Mouse (Mus musculus) MEL (cell line): ENCODE data around the gene Prmt1. TPM values are rescaled to one million over a fixed set of nuclear protein-coding genes. Genes with fewer than 3 reads are reported as not detected.
"Not testable (repeated sequence)": the region's sequence is repeated elsewhere in the genome, so short reads cannot be mapped to it uniquely, and the experiment has no call there.

Experiments
- DNase-seq: peaks from one replicate; pipeline ENCODE4 v3.0.0; 2011; ENCODE audit warnings: low read depth, low spot score
- H3K27ac ChIP-seq: 2 replicates; pipeline ENCODE4 v1.5.1; 2012; ENCODE audit warnings: low read depth, mild to moderate bottlenecking, control low read depth, low read length, moderate library complexity; ENCODE audit not compliant: control insufficient read depth
- H3K27me3 ChIP-seq, 2 experiments: fragments of 150-350 bp in 1 of 2; sonication (generic) in 1 of 2; 2 replicates each; pipeline ENCODE4 v1.6.1; 2012; ENCODE audit warnings: low read length in 2 of 2, mild to moderate bottlenecking in 2 of 2, improper control_type of control experiment in 1 of 2, moderate library complexity in 1 of 2; ENCODE audit not compliant: insufficient read depth in 2 of 2, control insufficient read depth in 1 of 2
- H3K36me3 ChIP-seq, 2 experiments: 2 replicates each; pipeline ENCODE4 v1.6.1; 2012 to 2014; ENCODE audit warnings: low read length in 2 of 2, improper control_type of control experiment in 1 of 2, inconsistent platforms in 1 of 2, mild to moderate bottlenecking in 1 of 2; ENCODE audit not compliant: insufficient read depth in 2 of 2, control insufficient read depth in 1 of 2
- H3K4me1 ChIP-seq, 2 experiments: fragments of 150-350 bp in 1 of 2; sonication (generic) in 1 of 2; 2 replicates each; pipeline ENCODE4 v1.6.1; 2012; ENCODE audit warnings: low read length in 2 of 2, improper control_type of control experiment in 1 of 2, mild to moderate bottlenecking in 1 of 2; ENCODE audit not compliant: insufficient read depth in 2 of 2, control insufficient read depth in 1 of 2
- H3K4me3 ChIP-seq, 2 experiments: fragments of 150-350 bp in 1 of 2; sonication (generic) in 1 of 2; 2 replicates each; pipeline ENCODE4 v1.5.1; 2012; ENCODE audit warnings: low read depth in 2 of 2, low read length in 2 of 2, mild to moderate bottlenecking in 2 of 2, moderate library complexity in 2 of 2, control low read depth in 1 of 2, improper control_type of control experiment in 1 of 2; ENCODE audit not compliant: control insufficient read depth in 1 of 2, insufficient read depth in 1 of 2
- H3K79me2 ChIP-seq: 2 replicates; pipeline ENCODE4 v1.6.1; 2012; ENCODE audit warnings: mild to moderate bottlenecking, low read length, moderate library complexity; ENCODE audit not compliant: control insufficient read depth, poor library complexity, insufficient read depth
- H3K9ac ChIP-seq: 2 replicates; pipeline ENCODE4 v1.6.1; 2012; ENCODE audit warnings: low read depth, mild to moderate bottlenecking, control low read depth, low read length, moderate library complexity; ENCODE audit not compliant: control insufficient read depth, poor library complexity, severe bottlenecking
- H3K9me3 ChIP-seq: fragments of 150-350 bp; sonication (generic); replicated peaks from 2 replicates; pipeline ENCODE4 v1.6.1; 2012; ENCODE audit warnings: mild to moderate bottlenecking, low read length, improper control_type of control experiment, moderate library complexity; ENCODE audit not compliant: insufficient read depth
- BHLHE40 ChIP-seq: IDR thresholded peaks from 2 replicates; pipeline ENCODE4 v1.6.1; 2012; ENCODE audit warnings: low read depth, mild to moderate bottlenecking, inconsistent platforms, low read length, improper control_type of control experiment, borderline replicate concordance
- CTCF ChIP-seq, 3 experiments: IDR thresholded peaks in 2 of 3; conservative IDR thresholded peaks in 1 of 3; 2 replicates each; pipeline ENCODE4 v1.5.1; 2011 to 2012; ENCODE audit warnings: low read length in 3 of 3, low read depth in 2 of 3, mild to moderate bottlenecking in 2 of 3, improper control_type of control experiment in 1 of 3, inconsistent platforms in 1 of 3, mixed read lengths in 1 of 3, moderate library complexity in 1 of 3; ENCODE audit not compliant: control insufficient read depth in 1 of 3, insufficient read depth in 1 of 3, poor library complexity in 1 of 3, severe bottlenecking in 1 of 3
- ELF1 ChIP-seq: IDR thresholded peaks from 2 replicates; pipeline ENCODE4 v1.6.1; 2014; ENCODE audit warnings: low read depth, mild to moderate bottlenecking, inconsistent platforms, low read length, improper control_type of control experiment, moderate library complexity
- GATA1 ChIP-seq: IDR thresholded peaks from 2 replicates; pipeline ENCODE4 v1.6.1; 2011; ENCODE audit warnings: low read depth, low read length, improper control_type of control experiment
- KAT2A ChIP-seq: conservative IDR thresholded peaks from 2 replicates; pipeline ENCODE4 v1.6.1; 2012; ENCODE audit warnings: low read depth, low read length, improper control_type of control experiment, inconsistent platforms
- MAFK ChIP-seq: IDR thresholded peaks from 2 replicates; pipeline ENCODE4 v1.6.1; 2011; ENCODE audit warnings: low read depth, mild to moderate bottlenecking, low read length, improper control_type of control experiment, borderline replicate concordance
- POLR2A ChIP-seq, 2 experiments: IDR thresholded peaks; 2 replicates each; pipeline ENCODE4 v1.6.1; 2011 to 2012; ENCODE audit warnings: low read length in 2 of 2, mild to moderate bottlenecking in 2 of 2, control low read depth in 1 of 2, improper control_type of control experiment in 1 of 2, low read depth in 1 of 2, moderate library complexity in 1 of 2; ENCODE audit not compliant: control insufficient read depth in 1 of 2, insufficient read depth in 1 of 2, poor library complexity in 1 of 2
- RCOR1 ChIP-seq: IDR thresholded peaks from 2 replicates; pipeline ENCODE4 v1.6.1; 2012; ENCODE audit warnings: low read depth, mild to moderate bottlenecking, inconsistent platforms, low read length, improper control_type of control experiment
- SIN3A ChIP-seq: IDR thresholded peaks from 2 replicates; pipeline ENCODE4 v1.6.1; 2012; ENCODE audit warnings: low read length, improper control_type of control experiment, inconsistent platforms
- SMC3 ChIP-seq: IDR thresholded peaks from 2 replicates; pipeline ENCODE4 v1.6.1; 2011; ENCODE audit warnings: low read depth, low read length, improper control_type of control experiment
- TAL1 ChIP-seq: IDR thresholded peaks from 2 replicates; pipeline ENCODE4 v1.6.1; 2012; ENCODE audit warnings: mild to moderate bottlenecking, inconsistent platforms, low read length, moderate library complexity, mixed read lengths
- TBP ChIP-seq: IDR thresholded peaks from 2 replicates; pipeline ENCODE4 v1.8.0; 2011; ENCODE audit warnings: low read depth, low read length, improper control_type of control experiment
- USF2 ChIP-seq, 2 experiments: IDR thresholded peaks; 2 replicates each; pipeline ENCODE4 v1.6.1; 2011 to 2012; ENCODE audit warnings: improper control_type of control experiment in 2 of 2, low read length in 2 of 2, borderline replicate concordance in 1 of 2, inconsistent platforms in 1 of 2, low read depth in 1 of 2, mild to moderate bottlenecking in 1 of 2; ENCODE audit not compliant: insufficient read depth in 1 of 2
- ZNF384 ChIP-seq: IDR thresholded peaks from 2 replicates; pipeline ENCODE4 v1.6.1; 2012; ENCODE audit warnings: low read depth, mild to moderate bottlenecking, inconsistent platforms, low read length, improper control_type of control experiment
- polyA plus RNA-seq, 2 experiments: library from polyadenylated mRNA; stranded (reverse) in 1 of 2; unstranded in 1 of 2; fragments of >175 nt in 1 of 2; fragments of >200 nt in 1 of 2; gene quantifications; 2 replicates each; pipeline versions ENCODE4 v1.2.1 to v1.2.4; 2012; ENCODE audit warnings: low replicate concordance in 2 of 2, low read depth in 1 of 2; ENCODE audit not compliant: insufficient read length in 2 of 2, insufficient read depth in 1 of 2, missing spikeins in 1 of 2
- total RNA-seq: library from RNA; depleted of rRNA; stranded (reverse); fragments of 300-350 nt; gene quantifications from 2 replicates; pipeline ENCODE4 v1.2.3, GENCODE M21; 2012

The Prmt1 gene
- total and polyA plus RNA-seq, 3 experiments: 254 to 715 (median 317) TPM

- no peak overlapping the region for H3K27ac ChIP-seq
- H3K4me1 ChIP-seq: no peaks in the 10 kb centered on the region
- H3K79me2 ChIP-seq: no peaks in the 10 kb centered on the region
- H3K36me3 ChIP-seq: no peaks in the 10 kb centered on the region; a peak in 1 of 4 replicates
- H3K4me3 ChIP-seq: no peak overlapping the region
- TF ChIP-seq BHLHE40 (no peak), CTCF (IDR thresholded peaks at IDR 0.05 in 2 of 3, conservative IDR thresholded peaks at IDR 0.05 in 1 of 3; ENCODE audit: control insufficient read depth in 1 of 3, insufficient read depth in 1 of 3, low read depth in 2 of 3, low read length in 3 of 3, poor library complexity in 1 of 3, severe bottlenecking in 1 of 3) (no peak), MAFK (no peak), GATA1 (no peak), SMC3 (no peak), TAL1 (no peak)
- no peak overlapping the region for H3K9ac ChIP-seq
- no peaks in the 10 kb centered on the region for H3K27me3 ChIP-seq
- no peaks in the 10 kb centered on the region for H3K9me3 ChIP-seq
- DNase-seq: no peak
These were observed 38.2 kb upstream of the Prmt1 start for GRCm38 (mm10) chr7:45024281-45025248.

- H3K9me3 ChIP-seq, H3K27ac ChIP-seq, H3K9ac ChIP-seq, H3K4me3 ChIP-seq, H3K4me1 ChIP-seq, H3K79me2 ChIP-seq, H3K36me3 ChIP-seq, DNase-seq, H3K27me3 ChIP-seq: not testable (repeated sequence)
These were observed 37.3 kb upstream of the Prmt1 start for GRCm38 (mm10) chr7:45023711-45024110.

GRCm38 (mm10) chr7:45020225-45020624 is 33.9 kb upstream of the Prmt1 start:
- no peak overlapping the region for H3K9ac ChIP-seq
- H3K27ac ChIP-seq: no peak overlapping the region
- H3K27me3 ChIP-seq: no peaks in the 10 kb centered on the region
- no peak for DNase-seq
- H3K4me3 ChIP-seq: no peak overlapping the region
- H3K9me3 ChIP-seq: no peaks in the 10 kb centered on the region
- H3K36me3 ChIP-seq: peaks cover 0 to 9% of the 10 kb centered on the region in 2 experiments; a peak in 2 of 4 replicates
- H3K4me1 ChIP-seq: peaks cover 0 to 11% of the 10 kb centered on the region in 2 experiments; a peak in 3 of 4 replicates
- TF ChIP-seq SIN3A (no peak), USF2 (IDR thresholded peaks at IDR 0.05; ENCODE audit: borderline replicate concordance in 1 of 2, insufficient read depth in 1 of 2, low read depth in 1 of 2, low read length in 2 of 2) (no peak), POLR2A (IDR thresholded peaks at IDR 0.05; ENCODE audit: control insufficient read depth in 1 of 2, insufficient read depth in 1 of 2, low read depth in 1 of 2, low read length in 2 of 2, poor library complexity in 1 of 2) (no peak), RCOR1 (no peak), ZNF384 (no peak), TBP (no peak), KAT2A (no peak), ELF1 (no peak)
- TF ChIP-seq, all 39 proteins: peak for 0
- H3K79me2 ChIP-seq: peaks cover 5% of the 10 kb centered on the region; the same call in 1 of the 2 replicates
